Mouse (Mus musculus) layer of hippocampus, postnatal 10 days (tissue): ENCODE data around the gene Prrc2a. TPM values are rescaled to one million over a fixed set of nuclear protein-coding genes. Genes with fewer than 3 reads are reported as not detected.
A peak's percentile ranks its signal among the peaks of the same experiment; 100 is the strongest.

Experiments used
- DNase-seq, 2 experiments: peaks; one replicate each; pipeline ENCODE4 v3.0.0; 2021; ENCODE audit warnings: low spot score in 2 of 2
- total RNA-seq, 2 experiments: library from RNA; stranded (reverse); gene quantifications; 2 replicates each; pipeline ENCODE4 v1.2.3; 2021

Prrc2a gene
- total RNA-seq, 2 experiments from 2014 or later, result 284 to 322 TPM

- DNase-seq, result no peak
These were observed 27.0 kb upstream of the Prrc2a start for GRCm38 (mm10) chr17:35191723-35192122.

GRCm38 (mm10) chr17:35190096-35190495, 25.4 kb upstream of the Prrc2a start:
- no peak for DNase-seq

- DNase-seq, result no peak
These were observed 24.5 kb upstream of the Prrc2a start for GRCm38 (mm10) chr17:35189186-35189585.

GRCm38 (mm10) chr17:35187959-35188610, 23.4 kb upstream of the Prrc2a start, which contains the start of gene Lst1:
TSS of gene Lst1 (minus strand) at chr17:35188439.
- DNase-seq, result no peak

- DNase-seq, result no peak
These were observed 22.6 kb upstream of the Prrc2a start for GRCm38 (mm10) chr17:35187345-35187744.

GRCm38 (mm10) chr17:35186681-35187080, 22.0 kb upstream of the Prrc2a start:
- DNase-seq, result no peak

GRCm38 (mm10) chr17:35185639-35186611, 21.2 kb upstream of the Prrc2a start:
- DNase-seq, result no peak

- DNase-seq, result no peak
These were observed 15.4 kb upstream of the Prrc2a start for GRCm38 (mm10) chr17:35180093-35180492.

- DNase-seq, result peak; percentile 62 to 69
These were observed 13.8 kb upstream of the Prrc2a start for GRCm38 (mm10) chr17:35178528-35178927.

GRCm38 (mm10) chr17:35175968-35176367, 11.3 kb upstream of the Prrc2a start, which contains the start of gene Aif1:
TSS of gene Aif1 (minus strand) at chr17:35176068.
- no peak for DNase-seq

GRCm38 (mm10) chr17:35175382-35175781, 10.7 kb upstream of the Prrc2a start:
- DNase-seq, result no peak

GRCm38 (mm10) chr17:35174201-35174977, 9.7 kb upstream of the Prrc2a start:
- no peak for DNase-seq

GRCm38 (mm10) chr17:35173329-35173728, 8.6 kb upstream of the Prrc2a start:
- no peak for DNase-seq

- DNase-seq, result peak in 1 of 2 experiments; percentile 24
These were observed 7.9 kb upstream of the Prrc2a start for GRCm38 (mm10) chr17:35172445-35173234.

GRCm38 (mm10) chr17:35168541-35169207, 4.0 kb upstream of the Prrc2a start:
- DNase-seq, result peak; percentile 14 to 29

GRCm38 (mm10) chr17:35167794-35168193, 3.1 kb upstream of the Prrc2a start:
- DNase-seq, result peak in 1 of 2 experiments; percentile 16

- DNase-seq, result peak; percentile 60 to 69
These were observed 1.8 kb upstream of the Prrc2a start for GRCm38 (mm10) chr17:35166352-35167035.

GRCm38 (mm10) chr17:35165451-35166155, 906 bp upstream of the Prrc2a start:
- peak in 1 of 2 experiments; percentile 14 for DNase-seq

- no peak for DNase-seq
These were observed 504 bp downstream of the Prrc2a start for GRCm38 (mm10) chr17:35164218-35164567.
